Mouse (Mus musculus) forebrain, embryonic 13.5 days (tissue): Measurements from ENCODE around the gene Lrrc2. TPM values are rescaled to one million over a fixed set of nuclear protein-coding genes. Genes with fewer than 3 reads are reported as not detected.

Source experiments
- ATAC-seq: fragments of 200-750 bp; cut with Nextera tagmentation; 2 replicates; pipeline ENCODE4 v1.8.0; 2017
- H3K27ac ChIP-seq: fragments of 300-500 bp; sonication (generic); 2 replicates; pipeline ENCODE4 v1.5.1; 2015; ENCODE audit warnings: inconsistent platforms, mild to moderate bottlenecking, moderate library complexity
- H3K27me3 ChIP-seq: fragments of 300-500 bp; sonication (generic); 2 replicates; pipeline ENCODE4 v1.6.1; 2015; ENCODE audit warnings: mild to moderate bottlenecking, inconsistent platforms
- H3K36me3 ChIP-seq: fragments of 300-500 bp; sonication (generic); 2 replicates; pipeline ENCODE4 v1.6.1; 2015; ENCODE audit warnings: mild to moderate bottlenecking, inconsistent platforms; ENCODE audit not compliant: poor library complexity, severe bottlenecking
- H3K4me1 ChIP-seq: fragments of 300-500 bp; sonication (generic); 2 replicates; pipeline ENCODE4 v1.6.1; 2015; ENCODE audit warnings: inconsistent platforms
- H3K4me2 ChIP-seq: fragments of 300-500 bp; sonication (generic); 2 replicates; pipeline ENCODE4 v1.6.1; 2015; ENCODE audit warnings: inconsistent platforms, mild to moderate bottlenecking, moderate library complexity
- H3K4me3 ChIP-seq: fragments of 300-500 bp; sonication (generic); 2 replicates; pipeline ENCODE4 v1.5.1; 2015; ENCODE audit warnings: mild to moderate bottlenecking, inconsistent platforms
- H3K9ac ChIP-seq: fragments of 300-500 bp; sonication (generic); 2 replicates; pipeline ENCODE4 v1.6.1; 2015; ENCODE audit warnings: mild to moderate bottlenecking, inconsistent platforms
- H3K9me3 ChIP-seq: fragments of 300-500 bp; sonication (generic); replicated peaks from 2 replicates; pipeline ENCODE4 v1.6.1; 2016; ENCODE audit warnings: inconsistent platforms
- WGBS: fragments of 180-500 bp; shearing (Covaris S2); methylation state at CpG from one replicate; pipeline ENCODE4 v1.1.7; 2015; 5-methylcytosine and 5-hydroxymethylcytosine counted together
- polyA plus RNA-seq: library from polyadenylated mRNA; unstranded; fragments of >200 nt; fragmentation: Nextera tagmentation; extraction: Ambion mirVana; gene quantifications from 2 replicates; pipeline ENCODE4 v1.2.1, GENCODE M21; 2015

Lrrc2 gene
- polyA plus RNA-seq, 1 experiment from 2014 or later: 0.34 TPM

- Histone ChIP-seq H3K9me3 (no peaks in the 10 kb centered on the region), H3K4me2 (no peak overlapping the region), H3K4me3 (no peak overlapping the region), H3K9ac (no peak overlapping the region), H3K36me3 (no peaks in the 10 kb centered on the region), H3K27ac (no peak overlapping the region), H3K27me3 (peaks cover 30% of the 10 kb centered on the region), H3K4me1 (peaks cover 15% of the 10 kb centered on the region; the same call in 1 of the 2 replicates)
- ATAC-seq: no peak
- WGBS: 94% methylated on average over 13 of the region's 13 CpGs
Measured at GRCm38 (mm10) chr9:110951866-110952265, 521 bp downstream of the Lrrc2 start.

GRCm38 (mm10) chr9:110952398-110952797, 1.1 kb downstream of the Lrrc2 start:
- ATAC-seq: no peak
- Histone ChIP-seq H3K9me3 (no peaks in the 10 kb centered on the region), H3K4me1 (peaks cover 10% of the 10 kb centered on the region; the same call in 1 of the 2 replicates), H3K4me3 (no peak overlapping the region), H3K4me2 (no peak overlapping the region), H3K36me3 (no peaks in the 10 kb centered on the region), H3K27me3 (peaks cover 30% of the 10 kb centered on the region), H3K9ac (no peak overlapping the region), H3K27ac (no peak overlapping the region)
- 53% methylated on average over 6 of the region's 6 CpGs for WGBS

- H3K4me3 ChIP-seq: peak overlapping the region; percentile 57
- peaks cover 26% of the 10 kb centered on the region for H3K27me3 ChIP-seq
- H3K36me3 ChIP-seq: no peaks in the 10 kb centered on the region
- ATAC-seq: no peak
- peak overlapping the region; percentile 80 for H3K4me2 ChIP-seq
- H3K9ac ChIP-seq: peak overlapping the region; percentile 67
- 41% methylated on average over 5 of the region's 5 CpGs for WGBS
- peak overlapping the region; percentile 63; the same call in 1 of the 2 replicates for H3K27ac ChIP-seq
- H3K9me3 ChIP-seq: no peaks in the 10 kb centered on the region
- H3K4me1 ChIP-seq: 0 out of 2 replicates have a peak, but pooled peaks cover 6% of the 10 kb centered on the region
Measured at GRCm38 (mm10) chr9:110952931-110953549, 1.7 kb downstream of the Lrrc2 start.

- Histone ChIP-seq H3K9ac (peak overlapping the region; percentile 67), H3K4me2 (peak overlapping the region; percentile 80), H3K36me3 (no peaks in the 10 kb centered on the region), H3K9me3 (no peaks in the 10 kb centered on the region), H3K4me3 (peak overlapping the region; percentile 57), H3K4me1 (0 out of 2 replicates have a peak, but pooled peaks cover 6% of the 10 kb centered on the region), H3K27me3 (peaks cover 21% of the 10 kb centered on the region), H3K27ac (peak overlapping the region; percentile 63)
- peak; percentile 87 for ATAC-seq
- 1% methylated on average over 44 of the region's 44 CpGs for WGBS
Measured at GRCm38 (mm10) chr9:110953550-110954461, 2.5 kb downstream of the Lrrc2 start.

- no peak for ATAC-seq
- no peak overlapping the region for H3K4me3 ChIP-seq
- H3K27me3 ChIP-seq: peaks cover 21% of the 10 kb centered on the region
- WGBS: 51% methylated on average over 2 of the region's 2 CpGs
- no peaks in the 10 kb centered on the region for H3K36me3 ChIP-seq
- no peaks in the 10 kb centered on the region for H3K9me3 ChIP-seq
- no peak overlapping the region for H3K9ac ChIP-seq
- H3K4me1 ChIP-seq: 0 out of 2 replicates have a peak, but pooled peaks cover 6% of the 10 kb centered on the region
- no peak overlapping the region for H3K27ac ChIP-seq
- H3K4me2 ChIP-seq: peak overlapping the region; percentile 80; the same call in 1 of the 2 replicates
Measured at GRCm38 (mm10) chr9:110954681-110955445, 3.5 kb downstream of the Lrrc2 start.

- H3K4me2 ChIP-seq: no peak overlapping the region
- ATAC-seq: no peak
- H3K4me3 ChIP-seq: no peak overlapping the region
- no peaks in the 10 kb centered on the region for H3K9me3 ChIP-seq
- H3K27ac ChIP-seq: no peak overlapping the region
- 0 out of 2 replicates have a peak, but pooled peaks cover 6% of the 10 kb centered on the region for H3K4me1 ChIP-seq
- peaks cover 21% of the 10 kb centered on the region for H3K27me3 ChIP-seq
- 90% methylated on average over 6 of the region's 6 CpGs for WGBS
- no peak overlapping the region for H3K9ac ChIP-seq
- no peaks in the 10 kb centered on the region for H3K36me3 ChIP-seq
Measured at GRCm38 (mm10) chr9:110955962-110956361, 4.6 kb downstream of the Lrrc2 start.

- no peak for ATAC-seq
- Histone ChIP-seq H3K27ac (no peak overlapping the region), H3K4me1 (0 out of 2 replicates have a peak, but pooled peaks cover under 1% of the 10 kb centered on the region), H3K27me3 (peaks cover 12% of the 10 kb centered on the region), H3K4me3 (no peak overlapping the region), H3K4me2 (no peak overlapping the region), H3K36me3 (no peaks in the 10 kb centered on the region), H3K9me3 (no peaks in the 10 kb centered on the region), H3K9ac (no peak overlapping the region)
- WGBS: 88% methylated on average over 5 of the region's 5 CpGs
Measured at GRCm38 (mm10) chr9:110959669-110960068, 8.3 kb downstream of the Lrrc2 start.

GRCm38 (mm10) chr9:110960230-110961149, 9.1 kb downstream of the Lrrc2 start:
- no peak overlapping the region for H3K9ac ChIP-seq
- no peak for ATAC-seq
- 87% methylated on average over 13 of the region's 13 CpGs for WGBS
- H3K27ac ChIP-seq: no peak overlapping the region
- H3K9me3 ChIP-seq: no peaks in the 10 kb centered on the region
- H3K36me3 ChIP-seq: no peaks in the 10 kb centered on the region
- H3K4me1 ChIP-seq: no peaks in the 10 kb centered on the region
- no peak overlapping the region for H3K4me3 ChIP-seq
- peaks cover 4% of the 10 kb centered on the region for H3K27me3 ChIP-seq
- no peak overlapping the region for H3K4me2 ChIP-seq

GRCm38 (mm10) chr9:110961386-110961785, 10.0 kb downstream of the Lrrc2 start:
- no peaks in the 10 kb centered on the region for H3K36me3 ChIP-seq
- H3K4me3 ChIP-seq: no peak overlapping the region
- H3K4me2 ChIP-seq: no peak overlapping the region
- H3K9ac ChIP-seq: no peak overlapping the region
- H3K9me3 ChIP-seq: no peaks in the 10 kb centered on the region
- ATAC-seq: no peak
- no peak overlapping the region for H3K27ac ChIP-seq
- H3K27me3 ChIP-seq: no peaks in the 10 kb centered on the region
- no peaks in the 10 kb centered on the region for H3K4me1 ChIP-seq
- WGBS: 98% methylated on average over 8 of the region's 8 CpGs

- Histone ChIP-seq H3K4me3 (no peak overlapping the region), H3K27me3 (no peaks in the 10 kb centered on the region), H3K27ac (no peak overlapping the region), H3K9ac (no peak overlapping the region), H3K4me2 (no peak overlapping the region), H3K4me1 (no peaks in the 10 kb centered on the region), H3K9me3 (no peaks in the 10 kb centered on the region), H3K36me3 (no peaks in the 10 kb centered on the region)
- WGBS: 93% methylated on average over 8 of the region's 8 CpGs
- no peak for ATAC-seq
Measured at GRCm38 (mm10) chr9:110963566-110964115, 12.3 kb downstream of the Lrrc2 start.
